Mouse (Mus musculus): Measurements from ENCODE around the gene Gtpbp10.

DNA sequence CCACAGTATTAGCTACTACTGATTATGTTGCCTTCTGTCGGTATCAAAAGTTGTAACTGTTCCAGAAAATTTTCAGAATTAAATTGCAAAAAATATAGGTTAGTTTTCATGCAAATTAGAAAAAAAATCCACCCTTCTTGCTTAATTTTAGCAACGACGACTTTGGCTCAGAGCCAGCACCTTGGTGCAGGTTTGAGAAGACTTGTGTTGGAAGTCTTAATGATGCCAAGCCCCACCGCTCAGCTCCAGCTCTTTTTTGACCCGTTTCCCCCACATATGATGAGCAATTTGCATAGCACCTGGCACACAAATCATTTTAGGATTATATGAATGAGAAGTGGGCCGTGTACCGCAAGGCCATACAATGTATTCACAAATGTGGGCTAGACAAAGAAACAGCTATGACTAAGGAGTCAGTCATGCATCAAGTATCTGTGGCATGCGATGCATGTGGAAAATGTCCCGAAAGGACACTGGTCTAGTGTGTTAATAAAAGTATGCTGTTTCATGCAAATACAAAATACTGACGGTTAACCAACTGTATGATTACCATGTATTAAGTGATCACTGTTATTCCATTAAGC, 48.9 kb downstream of the Gtpbp10 start:
- TF ChIP-seq CTCF (conservative IDR thresholded peaks at IDR 0.05; ENCODE audit: insufficient read depth, insufficient read length, low read depth, low read length) (no peak), POLR2A (IDR thresholded peaks at IDR 0.05; ENCODE audit: low read depth, low read length) (no peak)

All from kidney, adult 2 months (tissue).